Mouse (Mus musculus) kidney, postnatal 0 days (tissue): ENCODE results near the gene Angpt4. TPM values are rescaled to one million over a fixed set of nuclear protein-coding genes. Genes with fewer than 3 reads are reported as not detected.

Experiments used
- ATAC-seq: fragments of 200-750 bp; cut with Nextera tagmentation; replicated peaks from 2 replicates; pipeline ENCODE4 v1.8.0; 2017; ENCODE audit warnings: low read depth, moderate number of reproducible peaks, moderate TSS enrichment, moderate library complexity; ENCODE audit not compliant: low FRiP score
- DNase-seq: peaks from one replicate; pipeline ENCODE4 v3.0.0-alpha.2; 2016; ENCODE audit warnings: low spot score
- H3K27ac ChIP-seq: fragments of 300-500 bp; sonication (generic); 2 replicates; pipeline ENCODE4 v1.5.1; 2014; ENCODE audit warnings: mild to moderate bottlenecking
- H3K27me3 ChIP-seq: fragments of 300-500 bp; sonication (generic); 2 replicates; pipeline ENCODE4 v1.6.1; 2014; ENCODE audit warnings: low read length, mixed read lengths; ENCODE audit not compliant: insufficient read depth
- H3K36me3 ChIP-seq: fragments of 300-500 bp; sonication (generic); 2 replicates; pipeline ENCODE4 v1.6.1; 2014; ENCODE audit warnings: low read length, mixed read lengths; ENCODE audit not compliant: insufficient read depth
- H3K4me1 ChIP-seq: fragments of 300-500 bp; sonication (generic); replicated peaks from 2 replicates; pipeline ENCODE4 v1.6.1; 2014; ENCODE audit warnings: antibody characterized with exemption, low read length, mixed read lengths; ENCODE audit not compliant: insufficient read depth
- H3K4me2 ChIP-seq: fragments of 300-500 bp; sonication (generic); 2 replicates; pipeline ENCODE4 v1.6.1; 2014; ENCODE audit warnings: mild to moderate bottlenecking, low read length, moderate library complexity, mixed read lengths
- H3K4me3 ChIP-seq: fragments of 300-500 bp; sonication (generic); replicated peaks from 2 replicates; pipeline ENCODE4 v1.5.1; 2014; ENCODE audit warnings: low read depth, low read length
- H3K9ac ChIP-seq: fragments of 300-500 bp; sonication (generic); 2 replicates; pipeline ENCODE4 v1.6.1; 2014; ENCODE audit warnings: low read depth, low read length
- H3K9me3 ChIP-seq: fragments of 300-500 bp; sonication (generic); replicated peaks from 2 replicates; pipeline ENCODE4 v1.6.1; 2016; ENCODE audit warnings: low read length, inconsistent platforms, mixed read lengths
- CTCF ChIP-seq: IDR thresholded peaks from 2 replicates; pipeline ENCODE4 v1.5.1; 2016; ENCODE audit warnings: antibody characterized with exemption, low read depth, mild to moderate bottlenecking, moderate library complexity
- WGBS: fragments of 180-500 bp; shearing (Covaris S2); extraction: QIAGEN DNeasy Blood & Tissue Kit; methylation state at CpG from one replicate; pipeline ENCODE4 v1.1.7; 2014; 5-methylcytosine and 5-hydroxymethylcytosine counted together
- polyA plus RNA-seq: library from polyadenylated mRNA; unstranded; fragments of >200 nt; fragmentation: Nextera tagmentation; extraction: Ambion mirVana; gene quantifications from 2 replicates; pipeline ENCODE4 v1.2.1, GENCODE M21; 2015

Angpt4 gene
- polyA plus RNA-seq, 1 experiment from 2014 or later, result 2.7 TPM

GRCm38 (mm10) chr2:151895911-151896310 is 15.1 kb upstream of the Angpt4 start:
- ATAC-seq (no peak), DNase-seq (no peak)
- Histone ChIP-seq H3K4me2 (no peak overlapping the region), H3K9ac (no peak overlapping the region), H3K4me1 (peaks cover 4% of the 10 kb centered on the region; the same call in 1 of the 2 replicates), H3K36me3 (no peaks in the 10 kb centered on the region), H3K4me3 (no peak overlapping the region), H3K9me3 (no peaks in the 10 kb centered on the region), H3K27me3 (no peaks in the 10 kb centered on the region), H3K27ac (no peak overlapping the region)
- 52% methylated on average over 5 of the region's 5 CpGs for WGBS
- no peak for TF ChIP-seq CTCF

- no peaks in the 10 kb centered on the region for H3K27me3 ChIP-seq
- ATAC-seq (no peak), DNase-seq (no peak)
- H3K9ac ChIP-seq, result no peak overlapping the region
- peaks cover 4% of the 10 kb centered on the region; the same call in 1 of the 2 replicates for H3K4me1 ChIP-seq
- no peak overlapping the region for H3K4me2 ChIP-seq
- no peaks in the 10 kb centered on the region for H3K36me3 ChIP-seq
- no peaks in the 10 kb centered on the region for H3K9me3 ChIP-seq
- H3K4me3 ChIP-seq, result no peak overlapping the region
- WGBS, result 87% methylated on average over 1 of the region's 1 CpGs
- no peak for TF ChIP-seq CTCF
- H3K27ac ChIP-seq, result no peak overlapping the region
Measured at GRCm38 (mm10) chr2:151898106-151898505, 12.9 kb upstream of the Angpt4 start.

GRCm38 (mm10) chr2:151900845-151901244 is 10.2 kb upstream of the Angpt4 start:
- Histone ChIP-seq H3K27ac (no peak overlapping the region), H3K36me3 (no peaks in the 10 kb centered on the region), H3K4me3 (no peak overlapping the region), H3K4me2 (no peak overlapping the region), H3K4me1 (no peaks in the 10 kb centered on the region), H3K9me3 (no peaks in the 10 kb centered on the region), H3K9ac (no peak overlapping the region), H3K27me3 (no peaks in the 10 kb centered on the region)
- TF ChIP-seq CTCF, result no peak
- DNase-seq (no peak), ATAC-seq (no peak)
- WGBS, result 48% methylated on average over 4 of the region's 4 CpGs

GRCm38 (mm10) chr2:151903267-151903666 is 7.7 kb upstream of the Angpt4 start:
- Histone ChIP-seq H3K9ac (no peak overlapping the region), H3K36me3 (no peaks in the 10 kb centered on the region), H3K9me3 (no peaks in the 10 kb centered on the region), H3K4me3 (no peak overlapping the region), H3K27ac (no peak overlapping the region), H3K27me3 (no peaks in the 10 kb centered on the region), H3K4me2 (no peak overlapping the region), H3K4me1 (no peaks in the 10 kb centered on the region)
- DNase-seq, result no peak
- TF ChIP-seq CTCF, result no peak
- no peak for ATAC-seq
- 88% methylated on average over 6 of the region's 6 CpGs for WGBS

- Histone ChIP-seq H3K4me3 (no peak overlapping the region), H3K9me3 (no peaks in the 10 kb centered on the region), H3K36me3 (no peaks in the 10 kb centered on the region), H3K27me3 (no peaks in the 10 kb centered on the region), H3K4me1 (no peaks in the 10 kb centered on the region), H3K4me2 (no peak overlapping the region), H3K27ac (no peak overlapping the region), H3K9ac (no peak overlapping the region)
- no peak for TF ChIP-seq CTCF
- 49% methylated on average over 4 of the region's 4 CpGs for WGBS
- ATAC-seq (no peak), DNase-seq (no peak)
Measured at GRCm38 (mm10) chr2:151903933-151904332, 7.1 kb upstream of the Angpt4 start.

GRCm38 (mm10) chr2:151904636-151905035 is 6.4 kb upstream of the Angpt4 start:
- 46% methylated on average over 3 of the region's 3 CpGs for WGBS

GRCm38 (mm10) chr2:151907020-151907419 is 4.0 kb upstream of the Angpt4 start:
- Histone ChIP-seq H3K27ac (no peak overlapping the region), H3K4me3 (no peak overlapping the region), H3K4me1 (peaks cover 10% of the 10 kb centered on the region), H3K36me3 (no peaks in the 10 kb centered on the region), H3K9ac (no peak overlapping the region), H3K9me3 (no peaks in the 10 kb centered on the region), H3K4me2 (no peak overlapping the region), H3K27me3 (no peaks in the 10 kb centered on the region)
- ATAC-seq (no peak), DNase-seq (no peak)
- no peak for TF ChIP-seq CTCF
- 69% methylated on average over 2 of the region's 2 CpGs for WGBS

More at GRCm38 (mm10) chr2:151904636-151905035, 6.4 kb upstream of the Angpt4 start:
- Histone ChIP-seq H3K9ac (no peak overlapping the region), H3K4me3 (no peak overlapping the region), H3K9me3 (no peaks in the 10 kb centered on the region), H3K36me3 (no peaks in the 10 kb centered on the region), H3K4me1 (no peaks in the 10 kb centered on the region), H3K27me3 (no peaks in the 10 kb centered on the region), H3K4me2 (no peak overlapping the region), H3K27ac (no peak overlapping the region)
- no peak for ATAC-seq
- TF ChIP-seq CTCF, result no peak
- no peak for DNase-seq
